Mouse (Mus musculus): Measurements from ENCODE around the gene Gm10271. TPM values are rescaled to one million over a fixed set of nuclear protein-coding genes. Genes with fewer than 3 reads are reported as not detected.

The Gm10271 gene
- polyA plus RNA-seq, 1 experiment from 2014 or later: not detected

- Histone ChIP-seq H3K9ac (replicated peaks; ENCODE audit: low read depth, low read length) (peak overlapping the region; percentile 80), H3K9me3 (ENCODE audit: control insufficient read depth, low read length) (no peaks in the 10 kb centered on the region), H3K4me1 (ENCODE audit: control insufficient read depth, insufficient read depth, low read length) (peaks cover 7% of the 10 kb centered on the region; the same call in 1 of the 2 replicates), H3K4me3 (ENCODE audit: low read depth, low read length) (peak overlapping the region; percentile 79), H3K4me2 (ENCODE audit: low read depth, low read length) (peak overlapping the region; percentile 56), H3K36me3 (ENCODE audit: control insufficient read depth, insufficient read depth, low read length) (no peaks in the 10 kb centered on the region), H3K27me3 (ENCODE audit: control insufficient read depth, insufficient read depth, low read length) (no peaks in the 10 kb centered on the region), H3K27ac (ENCODE audit: low read depth, low read length) (peak overlapping the region; percentile 90)
- WGBS: under 1% methylated on average over 44 of the region's 44 CpGs
- ATAC-seq (ENCODE audit: low read depth): peak; percentile 38
Measured at GRCm38 (mm10) chr10:116949111-116950008, 23.0 kb downstream of the Gm10271 start.

- Histone ChIP-seq H3K4me2 (ENCODE audit: low read depth, low read length) (peak overlapping the region; percentile 56), H3K27me3 (ENCODE audit: control insufficient read depth, insufficient read depth, low read length) (no peaks in the 10 kb centered on the region), H3K4me1 (ENCODE audit: control insufficient read depth, insufficient read depth, low read length) (peaks cover 7% of the 10 kb centered on the region; the same call in 1 of the 2 replicates), H3K36me3 (ENCODE audit: control insufficient read depth, insufficient read depth, low read length) (no peaks in the 10 kb centered on the region), H3K9ac (replicated peaks; ENCODE audit: low read depth, low read length) (no peak overlapping the region), H3K27ac (ENCODE audit: low read depth, low read length) (no peak overlapping the region), H3K9me3 (ENCODE audit: control insufficient read depth, low read length) (no peaks in the 10 kb centered on the region), H3K4me3 (ENCODE audit: low read depth, low read length) (peak overlapping the region; percentile 79)
- no peak for ATAC-seq (ENCODE audit: low read depth)
- 83% methylated on average over 9 of the region's 9 CpGs for WGBS
Measured at GRCm38 (mm10) chr10:116948414-116948813, 24.0 kb downstream of the Gm10271 start.

GRCm38 (mm10) chr10:116944940-116945339, 27.5 kb downstream of the Gm10271 start:
- no peaks in the 10 kb centered on the region for H3K27me3 ChIP-seq (ENCODE audit: control insufficient read depth, insufficient read depth, low read length)
- H3K4me1 ChIP-seq (ENCODE audit: control insufficient read depth, insufficient read depth, low read length): peaks cover 7% of the 10 kb centered on the region; the same call in 1 of the 2 replicates
- H3K4me3 ChIP-seq (ENCODE audit: low read depth, low read length): no peak overlapping the region
- no peak overlapping the region for H3K9ac ChIP-seq (replicated peaks; ENCODE audit: low read depth, low read length)
- no peak for ATAC-seq (ENCODE audit: low read depth)
- H3K9me3 ChIP-seq (ENCODE audit: control insufficient read depth, low read length): no peaks in the 10 kb centered on the region
- no peak overlapping the region for H3K4me2 ChIP-seq (ENCODE audit: low read depth, low read length)
- no peak overlapping the region for H3K27ac ChIP-seq (ENCODE audit: low read depth, low read length)
- WGBS: 60% methylated on average over 10 of the region's 10 CpGs
- H3K36me3 ChIP-seq (ENCODE audit: control insufficient read depth, insufficient read depth, low read length): no peaks in the 10 kb centered on the region

- Histone ChIP-seq H3K4me3 (ENCODE audit: low read depth, low read length) (no peak overlapping the region), H3K4me1 (ENCODE audit: control insufficient read depth, insufficient read depth, low read length) (peaks cover 6% of the 10 kb centered on the region; the same call in 1 of the 2 replicates), H3K9ac (replicated peaks; ENCODE audit: low read depth, low read length) (no peak overlapping the region), H3K27me3 (ENCODE audit: control insufficient read depth, insufficient read depth, low read length) (no peaks in the 10 kb centered on the region), H3K9me3 (ENCODE audit: control insufficient read depth, low read length) (no peaks in the 10 kb centered on the region), H3K36me3 (ENCODE audit: control insufficient read depth, insufficient read depth, low read length) (no peaks in the 10 kb centered on the region), H3K27ac (ENCODE audit: low read depth, low read length) (no peak overlapping the region), H3K4me2 (ENCODE audit: low read depth, low read length) (no peak overlapping the region)
- WGBS: 98% methylated on average over 3 of the region's 3 CpGs
- no peak for ATAC-seq (ENCODE audit: low read depth)
Measured at GRCm38 (mm10) chr10:116944144-116944543, 28.3 kb downstream of the Gm10271 start.

GRCm38 (mm10) chr10:116943025-116943424, 29.4 kb downstream of the Gm10271 start:
- Histone ChIP-seq H3K9me3 (ENCODE audit: control insufficient read depth, low read length) (no peaks in the 10 kb centered on the region), H3K9ac (replicated peaks; ENCODE audit: low read depth, low read length) (no peak overlapping the region), H3K27me3 (ENCODE audit: control insufficient read depth, insufficient read depth, low read length) (no peaks in the 10 kb centered on the region), H3K27ac (ENCODE audit: low read depth, low read length) (no peak overlapping the region), H3K4me1 (ENCODE audit: control insufficient read depth, insufficient read depth, low read length) (no peaks in the 10 kb centered on the region), H3K4me2 (ENCODE audit: low read depth, low read length) (no peak overlapping the region), H3K4me3 (ENCODE audit: low read depth, low read length) (no peak overlapping the region), H3K36me3 (ENCODE audit: control insufficient read depth, insufficient read depth, low read length) (peaks cover under 1% of the 10 kb centered on the region; the same call in 1 of the 2 replicates)
- no peak for ATAC-seq (ENCODE audit: low read depth)
- WGBS: 97% methylated on average over 6 of the region's 6 CpGs

- H3K4me2 ChIP-seq (ENCODE audit: low read depth, low read length): no peak overlapping the region
- H3K27me3 ChIP-seq (ENCODE audit: control insufficient read depth, insufficient read depth, low read length): no peaks in the 10 kb centered on the region
- no peak for ATAC-seq (ENCODE audit: low read depth)
- H3K4me3 ChIP-seq (ENCODE audit: low read depth, low read length): no peak overlapping the region
- H3K36me3 ChIP-seq (ENCODE audit: control insufficient read depth, insufficient read depth, low read length): peaks cover 4% of the 10 kb centered on the region; the same call in 1 of the 2 replicates
- no peak overlapping the region for H3K9ac ChIP-seq (replicated peaks; ENCODE audit: low read depth, low read length)
- no peaks in the 10 kb centered on the region for H3K4me1 ChIP-seq (ENCODE audit: control insufficient read depth, insufficient read depth, low read length)
- H3K9me3 ChIP-seq (ENCODE audit: control insufficient read depth, low read length): no peaks in the 10 kb centered on the region
- H3K27ac ChIP-seq (ENCODE audit: low read depth, low read length): no peak overlapping the region
- WGBS: 47% methylated on average over 12 of the region's 12 CpGs
Measured at GRCm38 (mm10) chr10:116935028-116935427, 37.4 kb downstream of the Gm10271 start.

GRCm38 (mm10) chr10:116933794-116934193, 38.6 kb downstream of the Gm10271 start:
- ATAC-seq (ENCODE audit: low read depth): no peak
- H3K27me3 ChIP-seq (ENCODE audit: control insufficient read depth, insufficient read depth, low read length): no peaks in the 10 kb centered on the region
- 97% methylated on average over 7 of the region's 7 CpGs for WGBS

GRCm38 (mm10) chr10:116932418-116932817, 40.0 kb downstream of the Gm10271 start:
- no peaks in the 10 kb centered on the region for H3K4me1 ChIP-seq (ENCODE audit: control insufficient read depth, insufficient read depth, low read length)
- no peaks in the 10 kb centered on the region for H3K27me3 ChIP-seq (ENCODE audit: control insufficient read depth, insufficient read depth, low read length)
- ATAC-seq (ENCODE audit: low read depth): no peak
- peaks cover 3% of the 10 kb centered on the region; the same call in 1 of the 2 replicates for H3K36me3 ChIP-seq (ENCODE audit: control insufficient read depth, insufficient read depth, low read length)
- no peak overlapping the region for H3K9ac ChIP-seq (replicated peaks; ENCODE audit: low read depth, low read length)
- H3K9me3 ChIP-seq (ENCODE audit: control insufficient read depth, low read length): no peaks in the 10 kb centered on the region
- H3K27ac ChIP-seq (ENCODE audit: low read depth, low read length): no peak overlapping the region
- no peak overlapping the region for H3K4me3 ChIP-seq (ENCODE audit: low read depth, low read length)
- H3K4me2 ChIP-seq (ENCODE audit: low read depth, low read length): no peak overlapping the region
- WGBS: 93% methylated on average over 13 of the region's 13 CpGs

More at GRCm38 (mm10) chr10:116933794-116934193, 38.6 kb downstream of the Gm10271 start:
- Histone ChIP-seq H3K27ac (ENCODE audit: low read depth, low read length) (no peak overlapping the region), H3K4me2 (ENCODE audit: low read depth, low read length) (no peak overlapping the region), H3K4me3 (ENCODE audit: low read depth, low read length) (no peak overlapping the region), H3K4me1 (ENCODE audit: control insufficient read depth, insufficient read depth, low read length) (no peaks in the 10 kb centered on the region), H3K9me3 (ENCODE audit: control insufficient read depth, low read length) (no peaks in the 10 kb centered on the region), H3K36me3 (ENCODE audit: control insufficient read depth, insufficient read depth, low read length) (peaks cover 4% of the 10 kb centered on the region; the same call in 1 of the 2 replicates), H3K9ac (replicated peaks; ENCODE audit: low read depth, low read length) (no peak overlapping the region)

GRCm38 (mm10) chr10:116931497-116932179, 40.8 kb downstream of the Gm10271 start:
- Histone ChIP-seq H3K36me3 (ENCODE audit: control insufficient read depth, insufficient read depth, low read length) (peaks cover 10% of the 10 kb centered on the region; the same call in 1 of the 2 replicates), H3K9me3 (ENCODE audit: control insufficient read depth, low read length) (no peaks in the 10 kb centered on the region), H3K4me3 (ENCODE audit: low read depth, low read length) (no peak overlapping the region), H3K27me3 (ENCODE audit: control insufficient read depth, insufficient read depth, low read length) (no peaks in the 10 kb centered on the region), H3K4me2 (ENCODE audit: low read depth, low read length) (no peak overlapping the region), H3K9ac (replicated peaks; ENCODE audit: low read depth, low read length) (no peak overlapping the region), H3K4me1 (ENCODE audit: control insufficient read depth, insufficient read depth, low read length) (no peaks in the 10 kb centered on the region), H3K27ac (ENCODE audit: low read depth, low read length) (no peak overlapping the region)
- WGBS: 89% methylated on average over 15 of the region's 15 CpGs
- no peak for ATAC-seq (ENCODE audit: low read depth)

Measured in neural tube, embryonic 14.5 days (tissue).